Mouse (Mus musculus): ENCODE data around the gene Olfr735. TPM values are rescaled to one million over a fixed set of nuclear protein-coding genes. Genes with fewer than 3 reads are reported as not detected.

Gene Olfr735
- not detected for polyA plus RNA-seq (2014; fragmentation: Illumina TruSeq; extraction: RNeasy Lipid Tissue Mini Kit (QIAGEN cat#74804); ENCODE audit: low read depth, low replicate concordance)

DNA sequence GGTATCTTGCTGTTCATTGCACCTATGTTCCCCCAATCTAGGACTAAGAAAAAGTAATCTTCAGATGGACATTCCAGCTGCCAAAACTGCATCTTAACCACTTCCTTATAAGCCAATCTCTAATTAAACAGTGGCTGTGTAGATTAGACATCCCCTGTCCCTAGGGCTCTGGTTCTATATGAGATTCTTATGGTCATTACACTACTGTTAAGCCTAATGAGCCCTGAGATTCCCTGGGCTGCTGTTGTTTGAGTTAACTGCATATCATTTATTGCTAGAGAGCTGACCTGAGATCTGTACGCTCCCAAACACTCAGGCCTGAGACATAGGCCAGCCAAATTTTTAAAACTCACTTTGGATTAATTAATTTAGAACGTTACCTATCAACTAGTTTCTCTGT, at the start of gene Olfr735:
TSS of gene Olfr735 (minus strand) at position 77 of the 400 bp plus-strand sequence.

DNA sequence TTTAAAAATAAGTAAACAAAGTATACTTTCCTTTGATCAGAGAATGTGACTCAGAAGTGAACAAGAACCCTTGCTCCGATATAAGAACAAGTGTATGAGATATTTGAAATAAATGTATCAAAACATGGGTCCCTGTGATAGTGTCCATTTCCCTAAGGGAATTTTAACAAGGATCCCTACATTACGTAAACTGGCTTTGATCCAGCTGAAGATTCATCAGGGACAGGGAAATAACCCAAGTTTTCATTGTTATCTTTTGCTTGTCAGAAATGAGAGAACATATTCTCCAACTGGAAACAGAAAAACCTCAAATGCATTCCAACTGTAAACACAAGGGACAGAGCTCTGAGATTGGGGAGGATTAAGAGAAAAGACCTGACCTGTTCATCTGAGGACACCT, 32.2 kb upstream of the Olfr735 start, which contains the start of gene Olfr736:
TSS of gene Olfr736 (plus strand) at position 301 of the 400 bp plus-strand sequence.

DNA sequence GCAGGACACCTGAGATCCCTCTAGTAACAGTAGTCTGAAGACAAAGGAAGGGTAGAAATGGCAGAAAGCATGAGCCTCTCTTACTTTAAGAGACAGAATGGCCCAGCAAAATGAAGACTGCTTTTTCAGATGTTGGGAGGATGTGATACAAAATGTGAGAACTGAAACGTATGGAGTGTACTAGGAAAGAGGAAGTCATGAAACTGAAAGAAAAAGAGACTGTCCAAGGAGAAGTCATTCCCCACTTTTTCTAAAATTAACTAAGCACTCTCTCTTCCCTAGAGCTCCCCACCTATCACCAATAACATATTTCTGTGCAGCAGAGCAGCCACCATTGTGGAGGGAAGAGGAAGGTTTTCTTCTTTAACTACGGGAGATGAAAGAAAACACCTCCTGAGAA, 8.9 kb upstream of the Olfr735 start, which contains the start of gene Tlr11:
TSS of gene Tlr11 (plus strand) at position 322 of the 400 bp plus-strand sequence.

DNA sequence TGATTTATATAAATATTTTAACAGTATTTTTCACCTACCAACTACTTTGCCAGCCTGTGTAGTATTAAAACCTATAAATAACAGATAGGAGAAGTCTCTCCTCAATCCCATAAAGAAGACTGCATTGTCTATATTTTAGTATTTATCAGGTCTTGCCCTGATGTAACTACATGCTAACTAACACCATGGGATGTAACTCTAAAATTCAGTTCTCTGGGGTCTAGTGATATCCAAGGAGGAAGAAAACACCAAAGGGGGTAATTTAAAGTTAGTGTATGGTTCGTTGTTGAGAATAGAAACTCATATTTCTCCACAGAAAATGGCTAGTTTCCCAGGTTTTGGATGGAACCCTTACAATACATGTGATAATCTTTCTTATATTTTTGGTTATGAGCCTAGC, 22.0 kb downstream of the Olfr735 start, which contains the start of gene Olfr734:
TSS of gene Olfr734 (minus strand) at position 101 of the 400 bp plus-strand sequence.

DNA sequence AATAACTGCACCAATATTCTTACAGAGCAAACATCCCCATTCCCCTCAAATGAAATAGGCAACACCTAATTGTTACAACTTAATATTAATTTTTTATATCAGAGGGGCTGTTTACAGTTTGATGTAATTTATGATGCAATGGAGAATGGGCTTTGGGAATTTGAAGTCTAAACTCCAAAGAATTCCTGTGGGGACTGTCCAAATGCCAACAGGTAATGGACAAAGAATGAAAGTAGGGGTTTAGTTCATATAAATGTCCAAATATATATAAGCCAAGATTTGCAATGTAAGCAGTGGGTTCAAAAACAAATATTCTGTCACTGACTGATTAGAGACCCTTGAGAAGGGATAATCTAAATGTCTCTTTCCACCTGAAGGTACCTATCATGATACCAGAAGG, 47.2 kb downstream of the Olfr735 start, which contains the start of gene Olfr733:
TSS of gene Olfr733 (minus strand) at position 101 of the 400 bp plus-strand sequence.

Other genes with a start within 250 kb of the Olfr735 start
- not detected for gene Olfr727, start 225.7 kb downstream of the Olfr735 start, polyA plus RNA-seq (2014; fragmentation: Illumina TruSeq; extraction: RNeasy Lipid Tissue Mini Kit (QIAGEN cat#74804); ENCODE audit: low read depth, low replicate concordance)
- gene Olfr728, start 206.2 kb downstream of the Olfr735 start, polyA plus RNA-seq (2014; fragmentation: Illumina TruSeq; extraction: RNeasy Lipid Tissue Mini Kit (QIAGEN cat#74804); ENCODE audit: low read depth, low replicate concordance), result not detected
- gene Olfr729, start 196.0 kb downstream of the Olfr735 start, polyA plus RNA-seq (2014; fragmentation: Illumina TruSeq; extraction: RNeasy Lipid Tissue Mini Kit (QIAGEN cat#74804); ENCODE audit: low read depth, low replicate concordance), result not detected
- gene Olfr730, start 160.7 kb downstream of the Olfr735 start, polyA plus RNA-seq (2014; fragmentation: Illumina TruSeq; extraction: RNeasy Lipid Tissue Mini Kit (QIAGEN cat#74804); ENCODE audit: low read depth, low replicate concordance), result not detected
- gene Olfr731, start 107.0 kb downstream of the Olfr735 start, polyA plus RNA-seq (2014; fragmentation: Illumina TruSeq; extraction: RNeasy Lipid Tissue Mini Kit (QIAGEN cat#74804); ENCODE audit: low read depth, low replicate concordance), result not detected
- gene Olfr732, start 64.7 kb downstream of the Olfr735 start, polyA plus RNA-seq (2014; fragmentation: Illumina TruSeq; extraction: RNeasy Lipid Tissue Mini Kit (QIAGEN cat#74804); ENCODE audit: low read depth, low replicate concordance), result not detected
- gene Olfr733, start 47.4 kb downstream of the Olfr735 start, polyA plus RNA-seq (2014; fragmentation: Illumina TruSeq; extraction: RNeasy Lipid Tissue Mini Kit (QIAGEN cat#74804); ENCODE audit: low read depth, low replicate concordance), result not detected
- not detected for gene Olfr734, start 22.1 kb downstream of the Olfr735 start, polyA plus RNA-seq (2014; fragmentation: Illumina TruSeq; extraction: RNeasy Lipid Tissue Mini Kit (QIAGEN cat#74804); ENCODE audit: low read depth, low replicate concordance)
- 0.24 TPM for gene Tlr11, start 9.0 kb upstream of the Olfr735 start, polyA plus RNA-seq (2014; fragmentation: Illumina TruSeq; extraction: RNeasy Lipid Tissue Mini Kit (QIAGEN cat#74804); ENCODE audit: low read depth, low replicate concordance)
- gene Olfr736, start 32.3 kb upstream of the Olfr735 start, polyA plus RNA-seq (2014; fragmentation: Illumina TruSeq; extraction: RNeasy Lipid Tissue Mini Kit (QIAGEN cat#74804); ENCODE audit: low read depth, low replicate concordance), result not detected
- gene Olfr738, start 58.7 kb upstream of the Olfr735 start, polyA plus RNA-seq (2014; fragmentation: Illumina TruSeq; extraction: RNeasy Lipid Tissue Mini Kit (QIAGEN cat#74804); ENCODE audit: low read depth, low replicate concordance), result not detected
- not detected for gene Olfr739, start 69.8 kb upstream of the Olfr735 start, polyA plus RNA-seq (2014; fragmentation: Illumina TruSeq; extraction: RNeasy Lipid Tissue Mini Kit (QIAGEN cat#74804); ENCODE audit: low read depth, low replicate concordance)
- gene Olfr740, start 96.7 kb upstream of the Olfr735 start, polyA plus RNA-seq (2014; fragmentation: Illumina TruSeq; extraction: RNeasy Lipid Tissue Mini Kit (QIAGEN cat#74804); ENCODE audit: low read depth, low replicate concordance), result not detected
- not detected for gene Olfr741, start 123.9 kb upstream of the Olfr735 start, polyA plus RNA-seq (2014; fragmentation: Illumina TruSeq; extraction: RNeasy Lipid Tissue Mini Kit (QIAGEN cat#74804); ENCODE audit: low read depth, low replicate concordance)
- not detected for gene Olfr742, start 154.7 kb upstream of the Olfr735 start, polyA plus RNA-seq (2014; fragmentation: Illumina TruSeq; extraction: RNeasy Lipid Tissue Mini Kit (QIAGEN cat#74804); ENCODE audit: low read depth, low replicate concordance)
- gene Olfr743, start 173.0 kb upstream of the Olfr735 start, polyA plus RNA-seq (2014; fragmentation: Illumina TruSeq; extraction: RNeasy Lipid Tissue Mini Kit (QIAGEN cat#74804); ENCODE audit: low read depth, low replicate concordance), result not detected